Mouse (Mus musculus) myocyte (in vitro differentiated cells): ENCODE data around the gene Gm42417.

ENCODE experiments used
- CEBPB ChIP-seq: IDR thresholded peaks from 2 replicates; pipeline ENCODE4 v1.6.1; 2011; ENCODE audit warnings: mild to moderate bottlenecking, moderate library complexity; ENCODE audit not compliant: poor library complexity, insufficient read depth, severe bottlenecking
- E2F4 ChIP-seq: IDR thresholded peaks from one replicate; pipeline ENCODE4 v1.6.1; 2011; ENCODE audit warnings: mild to moderate bottlenecking, control low read depth, moderate library complexity; ENCODE audit not compliant: insufficient read depth
- MAX ChIP-seq: IDR thresholded peaks from one replicate; pipeline ENCODE4 v1.6.1; 2011; ENCODE audit warnings: low read depth, mild to moderate bottlenecking, control low read depth
- MYOD1 ChIP-seq, 3 experiments: IDR thresholded peaks; one replicate each; pipeline ENCODE4 v1.6.1; 2011; ENCODE audit warnings: control low read depth in 2 of 3, low read depth in 2 of 3, mild to moderate bottlenecking in 2 of 3, moderate library complexity in 1 of 3; ENCODE audit not compliant: insufficient read length in 2 of 3, control insufficient read depth in 1 of 3
- MYOG ChIP-seq, 3 experiments: IDR thresholded peaks; one replicate each; pipeline ENCODE4 v1.6.1; 2011; ENCODE audit warnings: control low read depth in 2 of 3, low read depth in 2 of 3, mild to moderate bottlenecking in 2 of 3; ENCODE audit not compliant: insufficient read length in 2 of 3, control insufficient read depth in 1 of 3, insufficient read depth in 1 of 3
- POLR2A ChIP-seq: IDR thresholded peaks from one replicate; pipeline ENCODE4 v1.6.1; 2011; ENCODE audit warnings: low read depth, mild to moderate bottlenecking, control low read depth, moderate library complexity; ENCODE audit not compliant: insufficient read length
- POLR2AphosphoS2 ChIP-seq: IDR thresholded peaks from one replicate; pipeline ENCODE4 v1.6.1; 2011; ENCODE audit warnings: low read depth, control low read depth; ENCODE audit not compliant: insufficient read length
- TCF3 ChIP-seq: IDR thresholded peaks from one replicate; pipeline ENCODE4 v1.6.1; 2011; ENCODE audit warnings: low read depth, control low read depth; ENCODE audit not compliant: insufficient read length
- USF1 ChIP-seq: IDR thresholded peaks from one replicate; pipeline ENCODE4 v1.6.1; 2011; ENCODE audit warnings: low read depth, mild to moderate bottlenecking, control low read depth, moderate library complexity

DNA sequence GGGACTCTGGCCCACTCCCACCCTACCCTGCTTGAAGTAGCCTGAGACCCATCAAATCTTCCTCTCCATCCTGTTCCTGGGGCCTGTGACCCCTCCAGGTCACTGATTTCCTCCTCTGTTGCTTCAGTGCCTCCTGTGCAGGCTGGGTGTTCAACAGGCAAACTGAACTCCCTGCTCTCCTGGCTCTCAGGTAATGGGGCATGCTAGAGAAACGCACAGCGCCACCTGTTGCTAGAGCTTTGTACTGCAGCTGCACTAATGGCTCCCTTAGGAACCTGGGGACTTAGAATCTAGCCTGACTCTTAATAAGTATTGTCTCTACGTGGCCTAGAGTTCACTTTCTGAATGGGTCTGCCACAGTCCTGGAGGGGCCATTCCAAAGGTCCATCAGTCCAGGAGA, 38.0 kb downstream of the Gm42417 start:
- no peak for TF ChIP-seq MYOD1 (IDR thresholded peaks at IDR 0.05; ENCODE audit: control insufficient read depth in 1 of 3, insufficient read length in 2 of 3, low read depth in 2 of 3)
- TF ChIP-seq POLR2A, result no peak
- no peak for TF ChIP-seq POLR2AphosphoS2
- no peak for TF ChIP-seq E2F4
- no peak for TF ChIP-seq USF1
- no peak for TF ChIP-seq TCF3
- no peak for TF ChIP-seq MYOG (IDR thresholded peaks at IDR 0.05; ENCODE audit: control insufficient read depth in 1 of 3, insufficient read depth in 1 of 3, insufficient read length in 2 of 3, low read depth in 2 of 3)
- TF ChIP-seq MAX, result no peak
- no peak for TF ChIP-seq CEBPB
